In the genomic region with DNA sequence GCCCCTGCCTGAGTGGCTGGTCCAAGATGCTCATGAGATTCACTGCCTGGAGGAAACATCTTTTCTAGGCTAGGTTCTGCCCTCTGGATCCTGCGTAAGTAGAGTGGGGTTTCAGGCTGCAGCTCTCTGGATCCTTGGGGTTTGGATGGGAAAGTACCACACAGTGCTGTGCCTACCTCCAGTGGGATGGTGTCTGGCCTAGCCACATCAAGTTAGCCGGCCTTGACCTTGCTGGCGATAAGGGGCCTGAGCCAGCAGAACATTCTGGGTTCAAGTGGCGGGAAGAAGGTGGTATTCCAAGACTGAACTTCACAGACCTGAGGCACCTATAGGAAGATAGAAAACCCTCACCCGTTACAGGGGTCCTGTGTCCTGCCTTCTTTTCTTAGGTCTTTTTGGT, we compare ENCODE assay signal across 21 mouse cellular contexts. TPM values are rescaled to one million over a fixed set of nuclear protein-coding genes. Genes with fewer than 3 reads are reported as not detected.
A peak's percentile ranks its signal among the peaks of the same experiment; 100 is the strongest.
DNase-seq lines count a peak whose midpoint lies in the region; ATAC-seq and TF ChIP-seq lines count a peak whose summit lies in the region.
"Had no signal": no experiment of that assay in that cellular context is flagged by ENCODE, and none has a peak within 500 bp of the region (broad histone marks: within the 10 kb centered on the region; RNA-seq: fewer than 3 reads in every experiment).

No protein-coding gene starts in this region.

- peaks cover 70% of the 10 kb centered on the region for H3K36me3 ChIP-seq in forebrain, embryonic 10.5 days (replicated peaks)
- peaks cover 13% of the 10 kb centered on the region; the same call in 1 of the 2 replicates for H3K36me3 ChIP-seq in forebrain, embryonic 15.5 days
- peaks cover 30% of the 10 kb centered on the region for H3K36me3 ChIP-seq in hindbrain, embryonic 12.5 days
- 0 out of 2 replicates have a peak, but pooled peaks cover 5% of the 10 kb centered on the region for H3K36me3 ChIP-seq in hindbrain, postnatal 0 days (ENCODE audit: insufficient read depth, low read length)
- peaks cover 33% of the 10 kb centered on the region for H3K36me3 ChIP-seq in midbrain, embryonic 12.5 days
- H3K36me3 ChIP-seq in midbrain, embryonic 11.5 days (ENCODE audit: control insufficient read depth, insufficient read depth, low read length) = peaks cover 12% of the 10 kb centered on the region; the same call in 1 of the 2 replicates
- H3K36me3 ChIP-seq in embryonic facial prominence, embryonic 10.5 days (replicated peaks) = peaks cover 41% of the 10 kb centered on the region
- H3K36me3 ChIP-seq: liver, embryonic 15.5 days; lung, embryonic 15.5 days had no signal

- no peak overlapping the region for H3K4me3 ChIP-seq in forebrain, embryonic 10.5 days
- no peak overlapping the region for H3K4me3 ChIP-seq in forebrain, embryonic 15.5 days
- H3K4me3 ChIP-seq in hindbrain, embryonic 12.5 days = no peak overlapping the region
- no peak overlapping the region for H3K4me3 ChIP-seq in hindbrain, postnatal 0 days (ENCODE audit: low read length)
- no peak overlapping the region for H3K4me3 ChIP-seq in midbrain, embryonic 12.5 days
- H3K4me3 ChIP-seq in midbrain, embryonic 11.5 days (ENCODE audit: low read depth, low read length) = no peak overlapping the region
- H3K4me3 ChIP-seq in embryonic facial prominence, embryonic 10.5 days = no peak overlapping the region
- H3K4me3 ChIP-seq: hindbrain, embryonic 15.5 days; limb, embryonic 10.5 days; liver, embryonic 15.5 days; lung, embryonic 15.5 days; megakaryocyte, embryonic 14.5 days had no signal

- peak overlapping the region; percentile 17; the same call in 1 of the 2 replicates for H3K27ac ChIP-seq in forebrain, embryonic 10.5 days
- H3K27ac ChIP-seq in forebrain, embryonic 15.5 days (replicated peaks) = no peak overlapping the region
- 0 out of 2 replicates have a peak overlapping the region, but pooled peaks have one; percentile 58 for H3K27ac ChIP-seq in hindbrain, embryonic 12.5 days
- H3K27ac ChIP-seq in hindbrain, postnatal 0 days = no peak overlapping the region; the same call in 1 of the 2 replicates
- H3K27ac ChIP-seq in midbrain, embryonic 12.5 days (replicated peaks) = peak overlapping the region; percentile 92
- H3K27ac ChIP-seq in midbrain, embryonic 11.5 days (ENCODE audit: low read depth, low read length) = no peak overlapping the region
- H3K27ac ChIP-seq in embryonic facial prominence, embryonic 10.5 days (replicated peaks) = peak overlapping the region; percentile 41; the same call in 1 of the 2 replicates
- H3K27ac ChIP-seq: limb, embryonic 10.5 days; liver, embryonic 15.5 days; lung, embryonic 15.5 days had no signal

- DNase-seq in forebrain, embryonic 10.5 days (ENCODE audit: extremely low spot score, low spot score) = no peak
- DNase-seq in hindbrain, postnatal 0 days (ENCODE audit: low spot score) = no peak
- no peak for DNase-seq in midbrain, embryonic 11.5 days (ENCODE audit: low spot score, missing footprints)
- DNase-seq in embryonic facial prominence, embryonic 10.5 days (ENCODE audit: low spot score) = no peak
- DNase-seq in ovary, postnatal 36 days (ENCODE audit: low spot score) = no peak
- DNase-seq: adrenal gland, postnatal 36 days; cerebellum, adult 11 months; kidney, adult 11 months; kidney, postnatal 4 days; layer of hippocampus, adult 9-11 months; liver; lung, postnatal 36 days had no signal

- 93% methylated on average over 5 of the region's 5 CpGs for WGBS in forebrain, embryonic 10.5 days
- WGBS in forebrain, embryonic 15.5 days = 93% methylated on average over 5 of the region's 5 CpGs
- 97% methylated on average over 5 of the region's 5 CpGs for WGBS in hindbrain, embryonic 12.5 days
- 85% methylated on average over 5 of the region's 5 CpGs for WGBS in hindbrain, postnatal 0 days
- 93% methylated on average over 5 of the region's 5 CpGs for WGBS in midbrain, embryonic 12.5 days
- WGBS in midbrain, embryonic 11.5 days = 90% methylated on average over 5 of the region's 5 CpGs
- WGBS in embryonic facial prominence, embryonic 10.5 days = 90% methylated on average over 5 of the region's 5 CpGs

- H3K27me3 ChIP-seq in forebrain, embryonic 10.5 days (ENCODE audit: poor library complexity, severe bottlenecking) = peaks cover 32% of the 10 kb centered on the region
- H3K27me3 ChIP-seq in forebrain, embryonic 15.5 days = no peaks in the 10 kb centered on the region
- H3K27me3 ChIP-seq in hindbrain, embryonic 12.5 days = no peaks in the 10 kb centered on the region; the same call in 1 of the 2 replicates
- no peaks in the 10 kb centered on the region for H3K27me3 ChIP-seq in hindbrain, postnatal 0 days (ENCODE audit: insufficient read depth, low read length)
- H3K27me3 ChIP-seq in midbrain, embryonic 12.5 days = no peaks in the 10 kb centered on the region
- no peaks in the 10 kb centered on the region for H3K27me3 ChIP-seq in midbrain, embryonic 11.5 days (ENCODE audit: control insufficient read depth, insufficient read depth, low read length)
- peaks cover 37% of the 10 kb centered on the region for H3K27me3 ChIP-seq in embryonic facial prominence, embryonic 10.5 days (replicated peaks; ENCODE audit: low read depth, poor library complexity, severe bottlenecking)
- H3K27me3 ChIP-seq: hindbrain, embryonic 15.5 days had no signal

- no peak overlapping the region for H3K4me2 ChIP-seq in forebrain, embryonic 15.5 days (replicated peaks)
- no peak overlapping the region for H3K4me2 ChIP-seq in hindbrain, embryonic 12.5 days (replicated peaks)
- H3K4me2 ChIP-seq in hindbrain, postnatal 0 days (ENCODE audit: low read depth, low read length) = no peak overlapping the region
- H3K4me2 ChIP-seq in midbrain, embryonic 12.5 days (replicated peaks) = no peak overlapping the region
- no peak overlapping the region for H3K4me2 ChIP-seq in midbrain, embryonic 11.5 days
- H3K4me2 ChIP-seq: heart, embryonic 11.5 days; liver, embryonic 15.5 days; lung, embryonic 15.5 days had no signal

- no peak overlapping the region for H3K9ac ChIP-seq in forebrain, embryonic 15.5 days (replicated peaks)
- no peak overlapping the region for H3K9ac ChIP-seq in hindbrain, embryonic 12.5 days
- no peak overlapping the region for H3K9ac ChIP-seq in hindbrain, postnatal 0 days (replicated peaks; ENCODE audit: low read length)
- H3K9ac ChIP-seq in midbrain, embryonic 12.5 days (replicated peaks) = 0 out of 2 replicates have a peak overlapping the region, but pooled peaks have one; percentile 24
- H3K9ac ChIP-seq in midbrain, embryonic 11.5 days (ENCODE audit: low read length) = no peak overlapping the region
- H3K9ac ChIP-seq: hindbrain, embryonic 15.5 days; liver, embryonic 15.5 days; lung, embryonic 15.5 days had no signal

- no peak for ATAC-seq in forebrain, embryonic 15.5 days (replicated peaks)
- ATAC-seq in hindbrain, embryonic 12.5 days (ENCODE audit: low FRiP score) = no peak
- ATAC-seq in hindbrain, postnatal 0 days = no peak
- no peak for ATAC-seq in midbrain, embryonic 12.5 days (ENCODE audit: low FRiP score, low read depth)
- ATAC-seq in midbrain, embryonic 11.5 days (ENCODE audit: low FRiP score) = no peak

- peaks cover 62% of the 10 kb centered on the region for H3K4me1 ChIP-seq in forebrain, embryonic 10.5 days
- H3K4me1 ChIP-seq in forebrain, embryonic 15.5 days = peaks cover 31% of the 10 kb centered on the region
- H3K4me1 ChIP-seq in hindbrain, embryonic 12.5 days = peaks cover 38% of the 10 kb centered on the region
- H3K4me1 ChIP-seq in hindbrain, postnatal 0 days (ENCODE audit: insufficient read depth, low read length) = peaks cover 11% of the 10 kb centered on the region
- H3K4me1 ChIP-seq in midbrain, embryonic 12.5 days = peaks cover 41% of the 10 kb centered on the region
- peaks cover 30% of the 10 kb centered on the region for H3K4me1 ChIP-seq in midbrain, embryonic 11.5 days (ENCODE audit: control insufficient read depth, insufficient read depth, low read length)
- peaks cover 61% of the 10 kb centered on the region for H3K4me1 ChIP-seq in embryonic facial prominence, embryonic 10.5 days

- no peak for TF ChIP-seq CTCF in hindbrain, postnatal 0 days (IDR thresholded peaks at IDR 0.05; ENCODE audit: low read depth)

- H3K9me3 ChIP-seq in forebrain, embryonic 10.5 days = no peaks in the 10 kb centered on the region
- no peaks in the 10 kb centered on the region for H3K9me3 ChIP-seq in forebrain, embryonic 15.5 days
- no peaks in the 10 kb centered on the region for H3K9me3 ChIP-seq in hindbrain, embryonic 12.5 days (replicated peaks)
- no peaks in the 10 kb centered on the region for H3K9me3 ChIP-seq in hindbrain, postnatal 0 days (ENCODE audit: low read length)
- no peaks in the 10 kb centered on the region for H3K9me3 ChIP-seq in midbrain, embryonic 12.5 days
- no peaks in the 10 kb centered on the region for H3K9me3 ChIP-seq in midbrain, embryonic 11.5 days (ENCODE audit: control insufficient read depth, low read length)
- no peaks in the 10 kb centered on the region for H3K9me3 ChIP-seq in embryonic facial prominence, embryonic 10.5 days
- H3K9me3 ChIP-seq: hindbrain, embryonic 15.5 days; limb, embryonic 10.5 days; liver, embryonic 15.5 days; lung, embryonic 15.5 days; megakaryocyte, embryonic 14.5 days had no signal

RNA-seq across cellular contexts. Expression of gene Ckb, which starts 4.7 kb away (rescaled TPM):
- 1,567 and 1,577 TPM in 2 replicates for polyA plus RNA-seq in forebrain, embryonic 10.5 days (2016; fragmentation: Nextera tagmentation; extraction: Ambion mirVana)
- polyA plus RNA-seq in forebrain, embryonic 15.5 days (2015; fragmentation: Nextera tagmentation; extraction: Ambion mirVana) = 1,536 and 1,584 TPM in 2 replicates
- polyA plus RNA-seq in hindbrain, embryonic 12.5 days (2016; fragmentation: Nextera tagmentation; extraction: Ambion mirVana) = 1,558 and 1,759 TPM in 2 replicates
- total RNA-seq in hindbrain, postnatal 0 days (2014; rRNA removed) = 3,255 and 3,584 TPM in 2 replicates
- polyA plus RNA-seq in hindbrain, postnatal 0 days (2015; fragmentation: Nextera tagmentation; extraction: Ambion mirVana) = 2,405 and 2,624 TPM in 2 replicates
- polyA plus RNA-seq in midbrain, embryonic 12.5 days (2016; fragmentation: Nextera tagmentation; extraction: Ambion mirVana) = 2,376 and 2,635 TPM in 2 replicates
- 2,717 and 2,900 TPM in 2 replicates for polyA plus RNA-seq in midbrain, embryonic 11.5 days (2014; fragmentation: Nextera tagmentation; extraction: Ambion mirVana)
- 479 and 683 TPM in 2 replicates for polyA plus RNA-seq in embryonic facial prominence, embryonic 10.5 days (2016; fragmentation: Nextera tagmentation; extraction: Ambion mirVana)

RNA-seq across cellular contexts. Expression of gene Trmt61a, which starts 10.5 kb away (rescaled TPM):
- 23.7 and 23.8 TPM in 2 replicates for polyA plus RNA-seq in forebrain, embryonic 10.5 days (2016; fragmentation: Nextera tagmentation; extraction: Ambion mirVana)
- polyA plus RNA-seq in forebrain, embryonic 15.5 days (2015; fragmentation: Nextera tagmentation; extraction: Ambion mirVana) = 10.6 and 12.0 TPM in 2 replicates
- polyA plus RNA-seq in hindbrain, embryonic 12.5 days (2016; fragmentation: Nextera tagmentation; extraction: Ambion mirVana) = 10.7 and 10.8 TPM in 2 replicates
- 29.7 and 32.7 TPM in 2 replicates for total RNA-seq in hindbrain, postnatal 0 days (2014; rRNA removed)
- polyA plus RNA-seq in hindbrain, postnatal 0 days (2015; fragmentation: Nextera tagmentation; extraction: Ambion mirVana) = 9.2 TPM in 2 replicates
- 11.8 and 13.2 TPM in 2 replicates for polyA plus RNA-seq in midbrain, embryonic 12.5 days (2016; fragmentation: Nextera tagmentation; extraction: Ambion mirVana)
- 5.5 and 6.0 TPM in 2 replicates for polyA plus RNA-seq in midbrain, embryonic 11.5 days (2014; fragmentation: Nextera tagmentation; extraction: Ambion mirVana)
- 17.7 and 19.6 TPM in 2 replicates for polyA plus RNA-seq in embryonic facial prominence, embryonic 10.5 days (2016; fragmentation: Nextera tagmentation; extraction: Ambion mirVana)

RNA-seq across cellular contexts. Expression of gene Bag5, which starts 45.6 kb away (rescaled TPM):
- 56.5 and 57.5 TPM in 2 replicates for polyA plus RNA-seq in forebrain, embryonic 10.5 days (2016; fragmentation: Nextera tagmentation; extraction: Ambion mirVana)
- 65.1 and 69.1 TPM in 2 replicates for polyA plus RNA-seq in forebrain, embryonic 15.5 days (2015; fragmentation: Nextera tagmentation; extraction: Ambion mirVana)
- 60.4 and 62.3 TPM in 2 replicates for polyA plus RNA-seq in hindbrain, embryonic 12.5 days (2016; fragmentation: Nextera tagmentation; extraction: Ambion mirVana)
- 21.1 and 22.7 TPM in 2 replicates for total RNA-seq in hindbrain, postnatal 0 days (2014; rRNA removed)
- 60.1 and 64.3 TPM in 2 replicates for polyA plus RNA-seq in hindbrain, postnatal 0 days (2015; fragmentation: Nextera tagmentation; extraction: Ambion mirVana)
- polyA plus RNA-seq in midbrain, embryonic 12.5 days (2016; fragmentation: Nextera tagmentation; extraction: Ambion mirVana) = 62.0 and 64.0 TPM in 2 replicates
- 62.2 and 64.1 TPM in 2 replicates for polyA plus RNA-seq in midbrain, embryonic 11.5 days (2014; fragmentation: Nextera tagmentation; extraction: Ambion mirVana)
- 50.2 and 58.0 TPM in 2 replicates for polyA plus RNA-seq in embryonic facial prominence, embryonic 10.5 days (2016; fragmentation: Nextera tagmentation; extraction: Ambion mirVana)

RNA-seq across cellular contexts. Expression of gene Apopt1, which starts 45.6 kb away (rescaled TPM):
- polyA plus RNA-seq in forebrain, embryonic 10.5 days (2016; fragmentation: Nextera tagmentation; extraction: Ambion mirVana) = 57.9 and 62.6 TPM in 2 replicates
- polyA plus RNA-seq in forebrain, embryonic 15.5 days (2015; fragmentation: Nextera tagmentation; extraction: Ambion mirVana) = 48.2 and 48.7 TPM in 2 replicates
- polyA plus RNA-seq in hindbrain, embryonic 12.5 days (2016; fragmentation: Nextera tagmentation; extraction: Ambion mirVana) = 49.9 and 54.0 TPM in 2 replicates
- total RNA-seq in hindbrain, postnatal 0 days (2014; rRNA removed) = 23.6 and 28.1 TPM in 2 replicates
- polyA plus RNA-seq in hindbrain, postnatal 0 days (2015; fragmentation: Nextera tagmentation; extraction: Ambion mirVana) = 60.3 and 63.9 TPM in 2 replicates
- polyA plus RNA-seq in midbrain, embryonic 12.5 days (2016; fragmentation: Nextera tagmentation; extraction: Ambion mirVana) = 52.3 and 57.8 TPM in 2 replicates
- 50.8 and 54.7 TPM in 2 replicates for polyA plus RNA-seq in midbrain, embryonic 11.5 days (2014; fragmentation: Nextera tagmentation; extraction: Ambion mirVana)
- polyA plus RNA-seq in embryonic facial prominence, embryonic 10.5 days (2016; fragmentation: Nextera tagmentation; extraction: Ambion mirVana) = 56.2 and 56.4 TPM in 2 replicates

Comparison
In these comparisons a context has a peak if more than half of its experiments do, and no peak if none do; other contexts are left out.
1. H3K27ac ChIP-seq: peak in forebrain, embryonic 10.5 days (single experiment), hindbrain, embryonic 12.5 days (single experiment), midbrain, embryonic 12.5 days (single experiment) and embryonic facial prominence, embryonic 10.5 days (single experiment); none in forebrain, embryonic 15.5 days (single experiment), hindbrain, postnatal 0 days (single experiment) and midbrain, embryonic 11.5 days (single experiment).